Mouse (Mus musculus) CD4-positive helper T cell, adult 2 months (primary cell): ENCODE data around the gene Slc35c1.
"Not testable (repeated sequence)": the region's sequence is repeated elsewhere in the genome, so short reads cannot be mapped to it uniquely, and the experiment has no call there.

ENCODE experiments used
- DNase-seq: peaks from one replicate; pipeline ENCODE4 v3.0.0-alpha.2; 2012; ENCODE audit warnings: low read depth, missing footprints, low spot score

The Slc35c1 gene

DNA sequence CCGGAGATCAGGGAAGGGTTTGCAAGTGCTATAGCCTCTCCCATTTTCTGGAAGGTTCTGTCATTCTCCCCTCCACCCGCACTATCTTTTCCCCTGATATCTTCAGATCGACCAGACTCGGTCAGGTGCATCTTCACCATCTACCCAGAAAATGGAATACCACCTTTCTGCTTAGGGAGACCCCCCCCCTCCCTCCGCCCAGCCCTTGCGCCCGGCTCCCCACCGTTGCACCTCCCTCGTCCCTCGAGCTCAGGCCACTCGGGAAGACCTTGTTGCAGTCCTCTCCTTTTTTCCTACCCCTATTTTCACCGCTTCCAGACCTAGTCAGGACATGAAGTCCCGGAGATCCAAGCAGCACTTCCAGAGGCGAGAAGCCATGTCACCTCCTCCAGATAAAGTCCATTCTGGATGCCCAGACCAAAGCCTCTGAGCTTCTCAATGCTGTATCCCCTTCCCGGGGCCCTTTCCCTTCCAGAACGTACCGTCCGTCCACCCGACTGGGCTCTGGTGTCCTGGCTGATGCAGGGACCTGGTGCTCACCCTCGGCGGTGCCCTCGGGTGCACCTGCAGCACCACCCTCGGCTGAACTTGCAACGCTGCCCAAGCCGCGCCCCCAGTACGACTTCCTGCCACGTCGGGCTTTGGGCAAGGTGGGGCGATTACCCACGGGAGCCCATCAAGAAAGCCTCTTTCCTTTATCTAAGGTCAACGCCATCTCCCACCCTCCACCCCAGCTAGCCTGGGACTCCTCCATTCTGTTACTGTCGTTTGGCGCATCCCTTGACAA, at the start of gene Slc35c1:
Slc35c1 (minus strand) TSS at position 618 of the 787 bp plus-strand sequence.
- DNase-seq, result peak; percentile 71

DNA sequence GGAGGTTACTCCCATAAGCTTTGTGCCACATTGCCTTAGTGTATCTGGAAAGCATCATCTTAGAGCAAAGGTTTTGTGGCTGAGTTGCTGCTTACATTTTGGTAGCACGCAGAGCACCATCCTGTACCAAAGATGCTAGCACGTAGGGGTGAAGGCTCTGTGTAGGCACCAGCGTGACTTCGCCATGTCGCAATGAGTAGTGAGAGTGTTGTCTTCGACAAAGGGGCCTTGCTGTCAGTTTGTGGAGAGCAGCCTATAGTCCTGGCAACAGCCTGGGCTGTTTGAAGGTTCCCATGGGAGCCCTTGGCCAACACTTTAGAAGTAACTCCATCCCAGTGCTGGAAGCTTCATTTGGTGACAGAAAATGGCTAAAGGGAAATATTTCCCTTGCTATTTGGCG, 45.0 kb upstream of the Slc35c1 start:
- DNase-seq, result no peak

DNA sequence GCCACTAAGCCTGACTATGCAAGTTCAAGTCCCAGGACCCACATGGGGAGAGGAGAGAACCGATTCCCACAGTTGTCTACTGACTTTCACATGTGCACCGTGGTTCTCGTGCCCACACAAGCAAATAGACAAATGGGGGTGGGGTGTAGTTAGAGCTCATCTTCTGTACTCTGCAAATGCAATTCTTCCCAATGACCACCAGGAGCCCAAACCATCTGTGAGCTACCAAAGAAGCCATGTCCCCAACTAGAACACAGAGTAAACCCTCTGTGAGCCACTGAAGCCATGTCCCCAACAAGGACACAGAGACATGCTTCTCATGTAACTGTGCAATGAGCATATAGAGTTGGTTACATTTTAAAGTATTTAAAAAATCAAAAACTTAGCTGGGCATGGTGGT, 43.1 kb upstream of the Slc35c1 start:
- no peak for DNase-seq

DNA sequence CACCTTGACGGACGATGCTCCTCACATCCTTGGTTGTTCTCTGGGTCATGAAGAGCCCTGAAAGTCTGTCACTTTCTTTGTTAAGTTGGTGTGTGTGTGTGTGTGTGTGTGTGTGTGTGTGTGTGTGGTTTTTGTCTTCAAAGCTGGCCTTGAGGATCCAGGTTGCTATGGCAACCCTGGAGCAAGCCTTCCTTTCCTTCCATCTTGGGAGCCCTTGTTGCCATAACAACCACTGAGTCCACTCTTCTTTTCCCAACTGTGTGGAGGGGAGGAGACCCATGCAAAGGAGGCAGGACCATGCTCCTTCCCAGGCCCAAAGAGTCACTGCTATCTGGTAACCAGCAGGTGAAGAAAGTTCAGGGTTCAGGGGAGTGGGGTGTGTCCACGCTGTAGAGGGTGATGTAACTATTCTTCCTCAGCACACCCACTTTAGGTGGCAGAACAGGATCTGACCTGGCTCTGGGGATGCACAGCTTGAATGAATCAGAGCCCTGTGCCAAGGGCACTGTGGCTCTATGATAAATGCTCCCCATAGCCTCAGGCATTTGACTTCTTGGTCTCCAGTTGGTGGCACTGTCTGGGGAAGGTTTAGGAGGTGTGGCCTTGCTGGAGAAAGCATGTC, 39.5 kb upstream of the Slc35c1 start:
- no peak for DNase-seq

DNA sequence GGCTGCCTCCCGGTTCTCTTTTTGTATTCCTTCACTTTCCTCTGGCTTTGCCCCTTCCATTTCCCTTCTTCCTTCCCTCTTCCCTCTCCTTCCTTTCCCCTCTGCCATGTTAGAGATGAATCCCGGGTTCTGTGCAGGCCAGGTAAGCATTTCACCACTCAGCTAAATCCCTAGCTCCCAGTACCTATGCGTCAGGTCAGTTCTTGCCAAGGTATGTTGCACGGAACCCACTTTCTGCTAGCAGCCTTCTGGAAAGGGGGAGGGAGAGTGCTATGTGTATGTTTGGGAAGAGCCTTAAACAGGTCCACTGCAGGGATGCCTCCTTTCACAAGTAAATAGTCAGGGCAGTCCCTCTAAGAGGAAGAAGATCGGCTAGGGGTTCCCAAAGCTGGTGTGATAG, 36.8 kb upstream of the Slc35c1 start:
- DNase-seq, result no peak

DNA sequence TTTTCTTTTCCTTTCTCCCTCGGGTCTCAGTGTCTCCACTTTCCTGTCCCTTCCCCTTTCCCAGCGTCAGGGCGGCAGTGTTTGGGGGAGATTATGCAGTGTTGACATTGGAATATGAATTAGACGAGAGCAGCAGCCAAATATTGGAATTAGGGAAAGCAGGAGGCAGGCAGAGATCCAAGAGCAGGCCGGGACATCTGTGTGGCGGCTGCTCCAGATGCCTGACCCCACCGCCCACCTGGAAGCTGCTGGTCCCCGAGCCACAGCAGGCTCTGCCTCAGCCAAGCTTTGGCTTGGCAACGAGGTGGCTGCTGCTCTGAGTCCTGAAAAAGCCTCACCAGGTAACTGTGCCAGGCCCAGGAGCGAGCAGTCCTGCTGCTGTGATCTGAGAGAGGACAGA, 36.3 kb upstream of the Slc35c1 start:
- no peak for DNase-seq

DNA sequence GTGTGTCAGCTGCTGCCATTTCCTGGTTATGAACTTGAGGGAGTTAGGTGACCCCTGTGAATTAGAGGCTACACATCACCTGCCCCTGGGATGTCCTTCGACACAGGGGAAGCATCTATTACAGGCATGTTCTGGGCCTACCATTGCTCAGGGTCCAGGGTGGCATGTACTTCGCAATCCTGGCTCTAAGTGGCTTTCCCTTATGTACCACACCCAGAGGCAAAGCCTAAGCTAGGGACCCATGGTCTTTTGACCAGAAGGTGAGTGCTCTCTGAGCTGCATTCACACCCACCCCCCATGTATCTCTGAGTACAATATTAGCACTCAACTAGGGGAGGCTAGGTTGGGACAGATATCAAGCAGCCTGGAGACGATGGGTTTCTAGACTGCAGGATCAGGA, 34.6 kb upstream of the Slc35c1 start:
- no peak for DNase-seq

DNA sequence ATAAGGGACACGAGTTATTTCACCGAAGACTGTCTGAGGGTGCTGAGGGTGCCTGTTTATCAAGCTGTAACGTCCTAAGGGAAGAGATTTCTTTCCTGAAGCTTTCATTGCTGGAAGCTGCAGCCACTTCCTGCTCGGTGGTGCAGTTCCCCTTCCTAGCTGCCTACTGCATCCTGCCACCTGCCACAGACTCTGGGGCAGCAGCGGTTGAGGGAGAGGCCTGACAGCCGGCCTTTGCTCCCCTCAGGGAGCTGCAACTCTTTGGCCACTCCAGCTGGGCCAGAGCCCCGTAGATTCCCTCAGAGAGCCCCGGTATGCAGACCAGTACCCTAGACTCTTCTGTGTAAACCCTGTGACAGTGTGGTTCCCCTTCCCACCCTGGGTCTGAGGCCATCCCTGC, 34.1 kb upstream of the Slc35c1 start:
- DNase-seq, result no peak

DNA sequence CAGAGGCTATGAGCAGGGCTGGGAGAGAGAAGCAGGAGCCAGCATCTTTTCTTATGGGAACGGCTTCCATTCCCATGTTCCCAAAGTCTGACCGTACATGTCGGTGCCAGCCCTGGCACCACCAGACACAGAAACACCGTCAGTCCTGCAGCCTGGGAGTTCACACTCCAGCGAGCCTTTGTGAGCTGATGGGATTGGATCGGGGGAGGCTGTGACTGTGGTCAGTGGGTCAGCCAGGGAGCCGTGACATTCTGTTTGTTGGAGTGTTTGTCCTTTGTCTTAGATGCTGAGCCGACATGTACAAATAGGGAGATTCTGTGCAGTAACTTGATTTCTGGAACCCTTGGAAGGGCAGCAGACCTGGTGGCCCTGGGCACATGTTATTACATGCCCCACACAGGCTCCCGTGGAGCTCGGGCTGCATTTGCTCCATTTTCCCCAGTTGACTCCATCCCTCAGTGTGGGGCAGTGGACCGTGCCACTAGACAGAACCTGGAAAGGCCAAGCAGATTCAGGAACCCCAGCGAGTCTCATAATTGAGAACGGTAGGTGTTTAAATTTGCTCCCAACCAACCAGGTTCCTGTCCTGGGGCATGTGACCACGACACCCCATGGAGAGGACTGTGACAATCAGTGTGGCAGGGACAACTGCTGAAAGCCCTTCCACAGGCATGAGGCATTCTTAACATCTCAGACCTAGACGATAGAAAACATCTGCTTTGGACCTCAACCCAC, 33.5 kb upstream of the Slc35c1 start:
- no peak for DNase-seq

DNA sequence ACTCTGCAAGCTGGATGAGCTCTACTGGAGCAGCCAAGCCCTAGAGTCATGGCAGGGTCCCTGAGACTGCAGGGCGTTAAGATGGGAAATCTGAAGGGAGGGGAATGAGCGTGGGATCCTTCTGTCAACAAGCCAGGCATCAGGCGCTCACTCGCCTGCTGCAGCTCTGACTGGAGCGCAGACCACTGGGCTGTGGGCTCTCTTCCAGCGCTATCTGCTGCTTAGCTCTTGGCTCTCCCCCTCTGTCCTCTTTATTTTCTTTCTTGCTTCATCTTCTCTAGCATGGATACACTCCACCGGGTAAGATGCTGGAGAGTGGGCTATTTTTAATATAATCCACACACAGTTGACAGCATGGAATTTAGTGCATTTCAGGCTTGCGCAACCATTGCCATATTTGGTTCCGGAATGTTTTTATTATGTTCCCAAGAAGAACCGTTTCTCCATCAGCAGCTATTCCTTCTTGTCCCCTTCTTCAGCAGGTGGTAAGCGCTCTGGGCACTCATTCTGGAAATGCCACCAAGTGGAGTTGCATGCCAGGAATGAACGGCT, 31.7 kb upstream of the Slc35c1 start:
- DNase-seq, result no peak

DNA sequence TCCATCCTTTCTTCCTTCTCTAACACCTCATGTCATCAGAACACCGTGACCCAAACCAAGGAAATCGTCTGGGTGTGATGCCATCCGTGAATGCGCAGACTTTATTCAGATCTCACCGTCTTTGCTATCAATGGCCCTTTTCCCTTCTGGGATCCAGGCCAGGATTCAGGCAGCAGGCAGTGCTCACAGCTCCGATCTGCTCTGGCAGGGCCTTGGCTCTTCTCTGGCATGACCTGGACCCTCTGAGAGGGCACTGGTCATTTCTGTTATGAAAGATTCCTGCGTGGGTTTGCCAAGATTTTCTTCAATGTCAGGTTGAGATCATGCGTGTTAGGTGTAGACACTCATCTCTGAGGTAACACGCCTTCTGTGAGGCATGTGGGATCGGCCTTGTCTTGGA, 30.2 kb upstream of the Slc35c1 start:
- no peak for DNase-seq

DNA sequence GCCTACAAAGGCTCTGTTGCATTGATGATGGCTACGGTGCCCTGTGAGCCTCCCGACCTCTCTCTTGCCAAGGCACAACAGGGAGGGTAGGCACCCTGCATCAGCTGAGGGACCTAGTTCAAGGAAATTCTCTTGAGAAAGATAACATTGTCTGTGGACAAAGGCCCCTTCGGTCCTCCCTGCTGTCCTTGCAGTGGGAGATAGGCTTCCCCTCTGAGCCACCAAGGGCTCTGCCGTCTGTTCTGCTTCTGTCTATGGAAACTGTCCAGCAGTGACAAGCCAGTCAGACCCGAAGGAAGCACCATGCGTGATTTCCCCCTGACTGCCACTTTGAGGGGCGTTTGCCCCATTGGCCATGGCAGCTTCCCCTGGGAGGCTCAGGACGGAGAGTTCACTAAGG, 27.5 kb upstream of the Slc35c1 start:
- no peak for DNase-seq

DNA sequence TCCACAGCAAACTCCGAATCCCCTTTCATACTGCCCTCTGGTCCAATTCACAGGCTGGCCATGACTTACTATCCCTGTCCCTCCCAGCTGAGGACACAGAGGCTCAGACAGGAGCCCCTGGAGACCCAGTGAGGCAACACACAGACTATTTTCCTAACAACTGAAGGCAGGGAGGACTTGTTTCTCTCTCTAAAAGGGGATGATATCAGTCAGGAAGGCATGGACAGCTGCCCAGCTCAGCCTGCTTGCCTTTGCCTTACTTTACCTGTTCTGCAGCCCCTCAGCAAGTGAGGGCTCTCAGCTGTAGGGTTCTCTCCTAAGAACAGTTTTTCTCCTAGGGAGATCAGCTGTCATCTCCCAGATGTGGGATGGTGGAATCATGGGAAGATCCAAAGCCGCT, 26.6 kb upstream of the Slc35c1 start:
- no peak for DNase-seq

DNA sequence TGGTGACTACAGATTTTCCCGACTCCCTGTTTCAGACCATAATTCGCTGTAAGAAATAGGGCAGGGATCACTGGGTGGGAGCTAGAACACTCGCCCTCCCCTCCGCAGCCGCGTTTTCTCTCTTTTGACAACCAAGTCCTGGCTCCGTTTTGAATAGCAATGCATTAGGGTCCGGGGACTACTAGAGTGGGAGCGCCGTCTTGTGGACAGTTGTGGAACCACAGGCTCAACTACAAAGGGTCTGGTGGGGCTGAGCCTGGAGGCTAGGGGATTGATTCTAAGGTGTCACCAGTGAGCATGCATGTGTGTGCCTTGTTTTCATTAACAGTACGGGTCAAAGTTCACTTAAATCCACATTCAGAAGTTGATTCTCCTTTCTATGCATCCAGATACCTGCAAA, 26.1 kb upstream of the Slc35c1 start:
- peak; percentile 77 for DNase-seq

DNA sequence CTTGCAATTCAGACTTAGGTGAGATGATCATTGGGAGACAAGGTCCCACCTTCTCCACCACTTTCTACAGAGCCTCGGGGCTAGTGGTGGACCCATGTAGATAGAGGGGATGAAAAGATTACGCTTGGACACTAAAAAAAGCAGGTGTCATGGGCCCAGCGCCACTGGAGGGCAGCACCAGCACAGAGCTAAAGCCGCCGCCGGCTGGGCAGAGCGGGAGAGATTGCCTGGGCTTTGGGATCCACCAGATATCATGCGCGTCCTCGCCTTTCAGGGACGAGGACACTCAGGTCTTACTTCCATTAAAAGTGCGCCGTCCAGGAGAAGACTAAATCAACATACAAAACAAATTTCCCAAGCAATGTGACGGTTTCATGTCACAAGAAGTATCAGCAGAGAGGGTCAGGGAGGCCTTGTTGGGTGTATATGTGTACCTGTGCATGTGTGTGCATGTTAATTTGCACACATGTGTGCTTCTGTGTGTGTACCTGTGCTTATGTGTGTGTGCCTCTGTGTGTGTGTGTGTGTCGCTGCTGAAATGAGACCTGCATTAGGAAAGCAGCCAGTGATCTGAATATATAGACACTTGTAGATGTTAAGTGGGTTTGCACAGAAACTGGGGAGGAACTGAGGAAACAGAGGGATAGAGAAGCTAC, 25.4 kb upstream of the Slc35c1 start:
- peak; percentile 43 for DNase-seq

DNA sequence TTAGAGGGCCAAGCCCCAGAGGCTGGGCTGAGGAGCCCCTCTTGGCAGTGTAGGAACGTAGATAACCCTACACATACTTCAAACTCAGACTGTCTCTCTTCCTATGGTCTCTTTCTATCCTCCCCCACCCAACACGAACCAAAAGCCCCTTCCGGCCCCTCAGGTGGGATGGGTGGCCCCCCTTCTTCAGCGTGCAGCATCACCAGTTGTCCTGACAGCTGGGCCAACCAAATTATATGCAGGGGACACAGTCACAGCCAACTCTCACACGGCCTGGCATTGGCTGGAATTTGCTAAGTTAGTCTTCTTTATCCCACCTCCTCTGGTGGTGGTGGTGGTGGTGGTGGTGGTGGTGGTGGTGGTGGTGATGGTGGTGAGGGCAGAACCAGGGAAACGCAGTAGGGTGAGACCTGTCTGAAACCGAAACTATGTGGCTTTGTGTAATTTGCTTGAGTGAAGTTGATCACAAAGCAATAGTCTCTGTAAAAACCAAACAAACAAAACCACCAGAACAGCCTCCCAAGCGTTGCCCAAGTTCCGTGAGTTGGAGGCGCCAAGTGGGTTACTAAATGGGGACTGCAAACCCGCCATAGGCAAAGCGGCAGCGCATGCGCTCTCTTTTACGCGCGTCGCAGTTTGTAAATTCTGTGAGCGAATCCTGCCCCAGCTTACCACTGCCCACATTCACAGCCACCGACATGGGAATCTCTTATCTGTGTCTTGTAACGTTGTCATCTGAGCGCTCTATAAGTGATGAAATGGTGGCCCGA, 24.1 kb upstream of the Slc35c1 start:
- peak; percentile 69 for DNase-seq

DNA sequence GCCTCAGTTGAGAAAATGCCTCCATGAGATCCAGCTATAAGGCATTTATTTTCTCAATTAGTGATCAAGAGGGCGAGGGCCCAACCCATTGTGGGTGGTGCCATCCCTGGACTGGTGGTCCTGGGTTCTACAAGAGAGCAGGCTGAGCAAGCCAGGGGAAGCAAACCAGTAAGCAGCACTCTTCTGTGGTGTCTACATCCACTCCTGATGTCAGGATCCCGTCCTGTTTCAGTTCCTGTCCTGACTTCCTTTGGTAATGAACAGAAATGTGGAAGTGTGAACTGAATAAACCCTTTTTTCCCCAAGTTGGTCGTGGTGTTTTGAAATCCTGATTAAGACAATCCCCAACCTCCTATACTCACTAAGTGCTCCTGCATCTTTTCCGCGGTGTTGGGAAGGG, 23.2 kb upstream of the Slc35c1 start:
- DNase-seq, result no peak

DNA sequence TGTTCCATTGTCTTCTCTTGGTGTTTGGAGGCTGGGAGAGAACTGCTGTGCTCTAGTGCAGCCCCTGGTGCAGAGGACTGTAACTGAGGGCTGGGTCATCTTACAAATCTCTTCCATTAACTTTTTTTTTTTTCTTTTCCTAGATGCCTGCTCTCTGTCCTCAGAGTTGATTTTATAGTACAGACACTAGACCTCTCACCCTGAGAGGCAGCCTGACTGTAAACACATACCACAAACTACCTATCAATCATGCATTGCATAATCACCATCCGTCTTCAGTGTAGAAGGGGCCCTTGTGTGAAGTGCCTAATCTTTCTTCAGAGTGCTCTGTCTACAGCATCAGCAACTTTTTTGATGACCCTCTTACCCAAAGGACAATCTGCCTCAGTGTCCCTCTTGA, 22.2 kb upstream of the Slc35c1 start:
- no peak for DNase-seq

DNA sequence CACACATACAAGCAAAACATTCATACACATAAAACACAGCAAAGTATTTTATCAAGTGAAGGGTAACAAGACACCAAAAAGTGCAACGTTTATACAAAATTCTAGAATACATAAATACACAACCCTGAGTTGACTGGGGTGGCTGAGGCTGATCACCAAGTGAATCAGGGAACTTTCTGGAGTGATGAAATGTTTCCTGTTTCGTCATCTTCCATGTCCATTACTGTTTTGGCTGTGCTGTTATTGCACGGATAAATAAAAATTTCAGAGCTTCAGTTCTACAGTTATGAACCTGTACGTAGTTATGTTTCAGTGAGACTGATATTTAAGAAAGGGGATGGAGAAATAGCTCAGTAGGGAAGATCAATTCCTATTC, 18.0 kb upstream of the Slc35c1 start:
- no peak for DNase-seq

DNA sequence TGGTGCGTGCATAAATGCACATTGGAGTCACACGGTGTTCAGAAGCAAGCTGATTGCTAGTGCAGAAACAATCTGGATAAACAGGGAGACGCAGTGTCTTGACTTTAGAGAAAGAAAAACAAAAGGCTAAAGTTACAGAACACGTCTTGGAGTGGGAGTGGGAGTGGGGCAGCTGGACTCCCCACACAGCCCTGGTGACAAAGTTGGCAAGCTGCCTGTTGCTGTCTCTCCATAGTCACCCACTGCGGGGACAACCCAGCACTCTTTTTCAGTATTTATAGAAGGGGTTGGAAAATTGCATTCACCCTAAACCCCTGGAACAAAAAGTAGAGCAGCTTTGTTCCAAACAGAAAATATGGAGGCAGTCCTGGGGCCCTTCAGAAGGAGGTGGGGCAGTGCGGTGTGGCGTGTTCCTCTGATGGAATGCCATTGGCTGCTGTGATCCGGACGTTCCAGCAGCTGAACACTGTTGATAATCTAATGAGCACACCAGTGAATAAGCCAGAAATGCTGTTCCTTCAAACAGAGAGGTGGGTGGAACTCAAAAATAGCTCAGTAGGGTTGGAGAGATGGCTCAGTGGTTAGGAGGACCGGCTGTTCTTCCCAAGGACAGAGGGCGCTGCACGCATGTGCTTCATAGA, 17.5 kb upstream of the Slc35c1 start:
- DNase-seq, result no peak

DNA sequence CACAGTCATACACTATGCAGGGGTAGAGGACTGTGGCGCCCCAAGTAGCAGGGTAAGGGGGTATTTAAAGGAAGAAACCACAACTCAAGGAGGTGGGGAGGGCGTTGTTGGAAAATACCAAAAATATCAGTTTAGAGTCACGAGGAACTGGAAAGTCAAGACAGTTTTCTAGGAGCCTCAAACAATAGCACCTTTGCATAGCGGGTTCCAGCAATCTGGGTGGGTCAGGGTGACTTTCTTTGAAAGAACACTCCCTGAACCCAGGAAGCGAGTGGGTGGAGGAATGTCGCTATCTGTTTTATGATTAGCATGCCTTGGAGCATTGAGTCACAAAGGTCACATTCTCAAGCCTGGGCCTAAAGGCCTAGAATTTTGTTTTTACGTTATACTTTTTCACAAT, 16.2 kb upstream of the Slc35c1 start:
- not testable (repeated sequence) for DNase-seq
